Mouse (Mus musculus) kidney, adult 2 months (tissue): ENCODE results near the gene Pde1c. TPM values are rescaled to one million over a fixed set of nuclear protein-coding genes. Genes with fewer than 3 reads are reported as not detected.

Source experiments
- DNase-seq: peaks from one replicate; pipeline ENCODE4 v3.0.0; 2021
- H3K27ac ChIP-seq: fragments of 200-500 bp; 2 replicates; pipeline ENCODE4 v1.5.1; 2012; ENCODE audit warnings: low read depth, low read length, control low read depth, inconsistent platforms; ENCODE audit not compliant: insufficient read depth
- H3K27me3 ChIP-seq: fragments of 200-500 bp; replicated peaks from 2 replicates; pipeline ENCODE4 v1.6.1; 2012; ENCODE audit warnings: mild to moderate bottlenecking, moderate library complexity, low read length, inconsistent platforms; ENCODE audit not compliant: control insufficient read depth, insufficient read depth
- H3K36me3 ChIP-seq: fragments of 200-500 bp; 2 replicates; pipeline ENCODE4 v1.6.1; 2012; ENCODE audit warnings: mild to moderate bottlenecking, moderate library complexity, low read length, inconsistent platforms; ENCODE audit not compliant: control insufficient read depth, insufficient read depth
- H3K4me1 ChIP-seq: fragments of 200-500 bp; 2 replicates; pipeline ENCODE4 v1.6.1; 2011; ENCODE audit warnings: low read length; ENCODE audit not compliant: control insufficient read depth, insufficient read depth
- H3K4me3 ChIP-seq: fragments of 200-500 bp; 2 replicates; pipeline ENCODE4 v1.5.1; 2011; ENCODE audit warnings: mild to moderate bottlenecking, low read depth, low read length, control low read depth; ENCODE audit not compliant: insufficient read depth
- CTCF ChIP-seq: fragments of 200-500 bp; conservative IDR thresholded peaks from 2 replicates; pipeline ENCODE4 v1.5.1; 2011; ENCODE audit warnings: low read depth, mild to moderate bottlenecking, control low read depth, low read length, moderate library complexity, mixed read lengths; ENCODE audit not compliant: insufficient read depth, insufficient read length
- POLR2A ChIP-seq: fragments of 200-500 bp; IDR thresholded peaks from one replicate; pipeline ENCODE4 v1.6.1; 2011; ENCODE audit warnings: low read depth, low read length, control low read depth
- WGBS: fragments of 180-500 bp; shearing (Covaris S2); methylation state at CpG from one replicate; pipeline ENCODE4 v1.1.7; 2018; 5-methylcytosine and 5-hydroxymethylcytosine counted together
- polyA plus RNA-seq: library from polyadenylated mRNA; depleted of rRNA; stranded (reverse); fragments of >200 nt; gene quantifications from 2 replicates; pipeline ENCODE4 v1.2.3, GENCODE M21; 2012

Pde1c gene
- polyA plus RNA-seq, 1 experiment, result 0.94 TPM

DNA sequence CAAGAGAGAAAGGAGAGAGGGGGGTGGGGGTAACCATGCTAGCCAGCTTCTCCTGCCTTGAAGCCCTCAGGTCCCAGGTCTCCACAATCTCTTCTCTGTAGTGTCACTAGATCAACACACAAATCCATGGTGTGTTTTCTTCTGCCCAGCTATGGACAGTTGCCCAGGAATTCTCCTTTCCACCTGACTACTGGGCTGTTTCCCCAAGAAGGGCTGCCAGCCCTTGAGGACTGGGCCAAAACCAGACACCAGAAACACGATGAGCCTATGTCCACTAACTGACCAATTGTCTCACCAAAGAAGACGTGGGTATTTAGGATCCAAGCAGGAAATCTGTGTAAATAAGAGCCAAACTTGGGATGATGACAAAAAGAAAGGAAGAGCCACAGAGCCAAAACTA, 36.6 kb downstream of the Pde1c start:
- Histone ChIP-seq H3K4me1 (no peaks in the 10 kb centered on the region), H3K27ac (no peak overlapping the region), H3K4me3 (no peak overlapping the region), H3K36me3 (no peaks in the 10 kb centered on the region), H3K27me3 (no peaks in the 10 kb centered on the region; the same call in 1 of the 2 replicates)
- no peak for DNase-seq
- TF ChIP-seq CTCF, result no peak
- TF ChIP-seq POLR2A, result no peak
- 74% methylated on average over 2 of the region's 2 CpGs for WGBS

GRCm38 (mm10) chr6:56523938-56524866, 44.7 kb downstream of the Pde1c start:
- H3K4me1 ChIP-seq, result no peaks in the 10 kb centered on the region
- WGBS, result 89% methylated on average over 6 of the region's 6 CpGs
- H3K4me3 ChIP-seq, result no peak overlapping the region
- H3K36me3 ChIP-seq, result no peaks in the 10 kb centered on the region
- H3K27ac ChIP-seq, result no peak overlapping the region
- H3K27me3 ChIP-seq, result no peaks in the 10 kb centered on the region; the same call in 1 of the 2 replicates
- TF ChIP-seq POLR2A (no peak), CTCF (no peak)
- no peak for DNase-seq

- no peaks in the 10 kb centered on the region for H3K27me3 ChIP-seq
- H3K27ac ChIP-seq, result no peak overlapping the region
- WGBS, result 69% methylated on average over 5 of the region's 5 CpGs
- H3K36me3 ChIP-seq, result no peaks in the 10 kb centered on the region
- no peak for DNase-seq
- no peak overlapping the region for H3K4me3 ChIP-seq
- no peaks in the 10 kb centered on the region for H3K4me1 ChIP-seq
- no peak for TF ChIP-seq POLR2A
- TF ChIP-seq CTCF, result no peak
These were observed 79.7 kb downstream of the Pde1c start for GRCm38 (mm10) chr6:56489161-56489560.

DNA sequence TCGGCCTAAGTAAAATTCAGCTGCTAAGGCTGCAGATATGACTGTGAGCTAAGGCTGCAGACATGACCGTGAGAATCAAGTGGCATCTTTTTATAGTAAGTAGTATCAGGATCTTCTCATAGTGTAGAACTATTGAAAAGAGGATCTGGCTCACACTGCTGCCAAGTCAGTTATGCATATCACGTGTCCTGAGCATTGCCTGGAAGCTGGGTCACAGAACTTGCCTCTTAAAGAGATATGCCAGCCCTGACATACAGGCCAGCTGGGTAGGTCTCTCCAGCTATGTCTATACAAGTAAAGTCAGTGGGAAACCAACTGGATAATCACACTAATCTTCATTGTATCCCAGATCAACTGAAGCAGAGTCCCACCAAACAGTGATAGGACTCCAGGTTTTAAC, 83.8 kb downstream of the Pde1c start:
- Histone ChIP-seq H3K27me3 (no peaks in the 10 kb centered on the region), H3K27ac (no peak overlapping the region), H3K4me3 (no peak overlapping the region), H3K36me3 (no peaks in the 10 kb centered on the region), H3K4me1 (no peaks in the 10 kb centered on the region)
- TF ChIP-seq CTCF (no peak), POLR2A (no peak)
- DNase-seq, result no peak
- 61% methylated on average over 3 of the region's 3 CpGs for WGBS

GRCm38 (mm10) chr6:56480914-56481482, 87.9 kb downstream of the Pde1c start:
- Histone ChIP-seq H3K4me1 (no peaks in the 10 kb centered on the region), H3K27me3 (no peaks in the 10 kb centered on the region), H3K4me3 (no peak overlapping the region), H3K36me3 (no peaks in the 10 kb centered on the region), H3K27ac (no peak overlapping the region)
- TF ChIP-seq POLR2A (no peak), CTCF (no peak; the same call in 1 of the 2 replicates)
- WGBS, result 1% methylated on average over 6 of the region's 6 CpGs
- peak; percentile 37 for DNase-seq

GRCm38 (mm10) chr6:56476581-56476980, 92.3 kb downstream of the Pde1c start:
- 18% methylated on average over 6 of the region's 6 CpGs for WGBS

GRCm38 (mm10) chr6:56458098-56458497, 110.8 kb downstream of the Pde1c start:
- Histone ChIP-seq H3K36me3 (no peaks in the 10 kb centered on the region), H3K27ac (no peak overlapping the region), H3K4me3 (no peak overlapping the region), H3K4me1 (no peaks in the 10 kb centered on the region), H3K27me3 (no peaks in the 10 kb centered on the region)
- 45% methylated on average over 3 of the region's 3 CpGs for WGBS
- no peak for DNase-seq
- TF ChIP-seq POLR2A (no peak), CTCF (peak; percentile 25; the same call in 1 of the 2 replicates)

More at GRCm38 (mm10) chr6:56476581-56476980, 92.3 kb downstream of the Pde1c start:
- Histone ChIP-seq H3K4me3 (no peak overlapping the region), H3K36me3 (no peaks in the 10 kb centered on the region), H3K4me1 (no peaks in the 10 kb centered on the region), H3K27me3 (no peaks in the 10 kb centered on the region), H3K27ac (no peak overlapping the region)
- peak; percentile 9 for DNase-seq
- TF ChIP-seq POLR2A (no peak), CTCF (peak; percentile 66)
